Mouse (Mus musculus): Measurements from ENCODE around the gene Erv3.

Gene Erv3

DNA sequence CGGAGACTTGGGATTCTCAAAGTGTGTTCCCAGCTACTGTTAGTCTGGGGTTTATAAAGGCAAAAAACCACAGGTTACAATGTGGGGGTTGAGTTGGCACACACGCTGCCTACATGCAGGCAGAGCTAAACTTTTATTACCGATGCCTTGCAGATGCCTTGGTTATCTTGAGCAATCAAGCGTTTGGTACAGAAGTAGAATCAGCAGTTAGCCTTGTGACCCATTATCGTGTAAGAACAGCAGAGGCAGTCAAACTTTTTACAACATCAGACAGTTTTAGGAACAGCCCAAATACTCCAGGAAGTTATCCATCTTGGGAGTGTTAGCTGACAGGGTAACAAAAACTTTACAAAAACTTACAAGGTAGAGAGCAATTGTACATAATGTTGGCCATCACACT is at the start of gene Erv3:
Erv3 (minus strand) TSS at position 27 of the 400 bp plus-strand sequence.
- DNase-seq (ENCODE audit: low read depth, low spot score) = no peak

DNA sequence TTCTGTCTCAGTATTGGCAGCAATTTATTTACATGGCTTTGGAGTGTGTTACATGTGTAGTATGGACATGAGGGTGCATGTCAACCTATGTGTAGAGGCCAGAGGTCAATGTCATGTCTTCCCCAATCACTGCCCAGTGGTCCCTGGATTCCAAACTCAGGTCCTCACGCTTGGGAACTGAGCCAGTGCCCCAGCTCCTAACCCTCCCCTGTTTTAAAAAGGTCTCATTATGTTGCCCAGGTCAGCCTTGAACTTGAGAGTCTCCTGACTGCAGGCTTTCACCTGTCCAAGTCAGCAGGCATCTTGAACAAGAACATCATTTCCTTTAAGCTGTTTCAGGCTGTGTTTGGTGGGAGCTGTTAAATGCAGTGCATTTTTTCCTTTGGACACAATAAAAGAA is 49.4 kb upstream of the Erv3 start:
- DNase-seq (ENCODE audit: low read depth, low spot score) = no peak

DNA sequence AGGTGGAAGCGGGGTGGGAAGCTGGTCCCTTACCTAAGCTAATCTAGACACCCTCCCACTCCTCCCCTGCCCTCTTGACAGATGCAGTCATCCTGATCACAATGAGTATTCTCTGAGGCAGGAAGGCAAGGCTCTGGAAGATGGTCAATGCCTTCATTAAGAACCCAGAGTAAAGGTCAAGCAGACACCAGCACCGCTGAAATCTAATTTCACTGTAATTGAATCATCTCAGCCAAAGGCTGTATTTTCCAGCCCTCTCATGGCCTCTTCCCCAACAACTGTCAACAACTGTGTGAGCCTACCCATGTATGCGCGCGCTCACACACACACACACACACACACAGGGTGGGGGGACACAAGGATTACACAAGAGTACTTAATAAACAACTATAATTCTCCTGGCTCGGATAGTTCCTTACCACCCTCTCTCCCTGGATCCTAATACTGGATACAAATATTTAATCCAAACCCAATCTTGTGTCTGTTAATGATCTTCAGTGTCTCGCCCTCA is 48.9 kb upstream of the Erv3 start:
- DNase-seq (ENCODE audit: low read depth, low spot score) = no peak

DNA sequence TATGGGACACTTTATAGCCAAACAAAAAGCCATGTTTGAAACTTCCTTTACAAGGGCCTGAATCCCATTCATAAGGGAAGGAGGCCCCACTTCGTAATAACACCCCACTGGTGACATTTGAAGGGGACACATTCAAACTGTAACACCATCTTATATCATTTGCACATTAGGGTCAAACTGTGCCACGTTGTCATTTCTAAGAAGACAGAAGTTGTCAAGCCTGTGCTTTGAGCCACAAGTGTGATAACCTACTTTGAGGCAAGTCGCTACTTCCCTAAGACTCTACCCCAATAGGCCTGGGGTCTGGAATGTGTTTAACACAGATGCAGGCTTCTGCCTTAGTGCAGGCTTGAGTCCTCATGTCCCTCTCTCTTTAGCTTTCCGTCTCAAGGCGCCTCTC is 47.8 kb upstream of the Erv3 start:
- DNase-seq (ENCODE audit: low read depth, low spot score) = no peak

DNA sequence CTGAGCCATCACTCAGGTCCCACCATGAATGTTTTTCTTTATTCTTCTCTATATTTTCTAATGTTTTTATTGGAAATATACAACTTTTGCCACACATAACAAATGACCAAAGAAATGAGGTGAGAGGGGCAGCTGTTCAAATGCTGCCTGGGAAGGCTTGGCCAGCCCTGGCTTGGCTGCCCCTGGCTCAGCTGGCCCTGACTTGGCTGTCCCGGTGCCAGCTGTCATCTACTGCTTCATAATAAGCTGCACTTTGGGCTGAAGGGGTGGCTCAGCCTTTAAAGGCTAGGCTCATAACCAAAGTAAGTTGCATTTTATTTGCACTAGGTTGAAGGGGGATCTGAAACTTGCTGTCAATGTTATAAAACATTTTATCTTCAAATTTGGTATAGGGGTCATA is 47.3 kb upstream of the Erv3 start:
- no peak for DNase-seq (ENCODE audit: low read depth, low spot score)

DNA sequence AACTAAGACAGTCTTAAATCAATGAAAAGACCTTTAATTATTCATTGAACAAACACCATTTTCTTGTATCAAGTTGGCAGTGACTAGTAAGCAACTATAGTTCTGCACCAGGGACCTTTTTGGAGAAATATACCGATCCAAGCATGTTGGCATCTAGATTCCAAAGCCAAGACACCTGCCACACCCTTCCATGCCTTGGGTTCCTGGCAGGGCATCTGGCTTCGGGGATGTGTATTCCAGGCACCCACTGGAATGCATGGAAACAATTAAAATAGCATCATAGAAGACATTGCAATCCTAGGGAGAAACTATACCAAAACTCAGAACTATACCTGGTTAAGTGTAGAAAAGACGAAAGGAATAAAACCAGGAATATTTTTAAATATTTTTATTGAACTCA is 46.7 kb upstream of the Erv3 start:
- no peak for DNase-seq (ENCODE audit: low read depth, low spot score)

DNA sequence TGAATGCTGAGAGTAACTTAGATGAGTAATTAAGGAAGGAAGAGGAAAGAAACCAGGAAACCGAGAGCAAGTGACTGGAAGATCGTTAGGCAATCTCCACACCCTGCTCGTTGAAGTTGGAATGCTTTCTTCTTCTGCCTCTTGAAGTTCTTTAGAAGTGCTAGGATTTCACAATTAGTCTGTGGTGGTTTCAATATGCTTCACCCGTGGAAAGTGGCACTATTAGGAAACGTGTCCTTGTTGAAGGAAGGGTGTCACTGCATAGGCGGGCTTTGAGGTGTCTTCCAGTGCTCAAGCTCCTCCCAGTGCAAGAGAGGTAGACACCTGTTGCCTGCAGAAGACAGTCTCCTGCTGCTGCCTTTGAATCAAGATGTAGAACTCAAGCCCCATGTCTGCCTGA is 46.2 kb upstream of the Erv3 start:
- DNase-seq (ENCODE audit: low read depth, low spot score) = no peak

DNA sequence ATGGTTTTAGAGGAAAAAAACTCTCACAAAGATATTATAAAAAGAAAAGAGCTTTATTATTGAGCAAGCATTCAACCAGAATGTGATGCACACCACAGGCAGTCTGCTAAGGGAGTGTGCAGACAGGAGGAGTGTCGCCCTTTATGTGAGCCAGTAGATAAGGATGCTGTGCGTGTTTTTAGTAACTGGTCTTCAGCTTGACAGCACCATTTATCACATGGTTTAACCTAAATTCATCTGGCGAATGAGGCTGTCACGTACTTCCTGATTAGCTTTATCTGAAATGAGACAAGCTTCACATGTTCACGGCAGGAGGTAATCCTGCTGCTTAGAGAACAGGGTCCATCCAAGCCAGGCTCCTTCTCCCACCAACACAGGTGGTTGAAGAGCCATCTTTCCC is 45.5 kb upstream of the Erv3 start:
- no peak for DNase-seq (ENCODE audit: low read depth, low spot score)

DNA sequence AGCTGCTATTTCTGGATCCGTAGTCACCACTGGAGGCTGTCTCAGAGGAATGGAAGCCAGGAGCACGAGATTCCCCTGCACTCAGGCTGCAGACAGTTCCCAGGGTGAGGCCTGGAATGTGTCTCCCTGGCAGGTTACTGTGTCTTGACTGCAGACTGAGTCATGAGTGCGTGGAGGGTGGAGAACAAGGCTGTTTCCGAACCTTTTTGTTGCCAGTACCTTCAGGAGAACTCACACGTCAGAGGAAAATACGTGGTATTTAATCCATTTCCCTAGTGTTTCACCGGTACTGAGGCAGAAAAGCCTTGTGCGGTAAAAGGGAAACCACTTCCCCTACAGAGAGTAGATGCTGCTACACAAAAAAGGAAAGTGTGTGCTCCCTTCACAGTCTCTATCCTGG is 43.3 kb upstream of the Erv3 start:
- DNase-seq (ENCODE audit: low read depth, low spot score) = peak; percentile 83

DNA sequence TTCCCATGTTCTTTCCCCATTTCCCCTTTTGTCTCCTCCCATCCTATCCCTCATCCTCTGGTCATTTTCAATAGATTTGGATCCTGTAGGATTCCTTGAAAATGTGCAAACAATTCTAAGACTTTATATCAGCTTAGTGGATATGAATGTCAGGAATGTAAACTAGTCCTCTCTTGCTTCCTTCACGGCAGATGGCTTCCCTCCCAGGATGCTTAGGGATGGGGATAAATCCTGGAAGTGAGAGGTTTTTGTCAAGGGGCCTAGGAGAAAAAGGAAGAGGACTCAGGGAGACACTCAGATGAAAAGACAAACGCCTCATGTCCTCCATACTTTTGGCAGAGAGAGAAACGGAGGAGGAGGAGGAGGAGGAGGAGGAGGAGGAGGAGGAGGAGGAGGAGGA is 42.9 kb upstream of the Erv3 start:
- DNase-seq (ENCODE audit: low read depth, low spot score) = peak; percentile 32

DNA sequence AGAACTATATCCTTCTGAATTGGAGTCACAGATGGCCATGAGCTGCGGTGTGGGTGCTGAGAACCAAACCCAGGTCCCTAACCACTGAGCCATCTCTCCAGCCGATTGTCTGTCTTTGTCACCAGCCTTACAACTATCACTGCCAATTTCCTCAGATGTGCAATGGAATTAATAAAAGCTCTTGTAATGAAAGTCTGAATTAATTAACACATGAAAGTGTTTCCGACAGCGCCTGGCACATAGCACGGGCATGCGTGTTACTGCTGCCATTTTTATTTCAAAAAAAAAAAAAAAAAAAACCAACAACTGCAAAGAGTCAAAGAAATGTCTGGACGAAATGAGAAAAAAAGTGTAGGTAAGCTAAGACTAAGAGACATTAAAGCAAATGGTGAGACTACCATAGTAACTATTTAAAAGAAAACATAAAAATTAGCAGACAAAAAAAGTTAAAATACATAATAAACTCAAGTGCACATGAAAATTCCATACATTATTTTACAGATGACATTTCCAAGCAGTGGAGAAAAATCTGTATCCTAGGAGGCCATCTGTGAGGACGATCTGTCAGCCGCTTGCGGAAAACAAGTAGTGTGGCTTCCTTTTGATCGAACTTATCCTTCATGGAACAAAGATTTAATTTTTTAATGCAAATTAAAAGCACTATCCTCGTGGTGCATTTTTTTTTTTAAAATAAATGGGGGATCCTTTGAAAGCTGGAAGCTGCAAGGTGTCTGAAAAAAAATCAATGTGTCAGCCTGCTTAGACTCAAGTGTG is 38.0 kb upstream of the Erv3 start:
- DNase-seq (ENCODE audit: low read depth, low spot score) = no peak

DNA sequence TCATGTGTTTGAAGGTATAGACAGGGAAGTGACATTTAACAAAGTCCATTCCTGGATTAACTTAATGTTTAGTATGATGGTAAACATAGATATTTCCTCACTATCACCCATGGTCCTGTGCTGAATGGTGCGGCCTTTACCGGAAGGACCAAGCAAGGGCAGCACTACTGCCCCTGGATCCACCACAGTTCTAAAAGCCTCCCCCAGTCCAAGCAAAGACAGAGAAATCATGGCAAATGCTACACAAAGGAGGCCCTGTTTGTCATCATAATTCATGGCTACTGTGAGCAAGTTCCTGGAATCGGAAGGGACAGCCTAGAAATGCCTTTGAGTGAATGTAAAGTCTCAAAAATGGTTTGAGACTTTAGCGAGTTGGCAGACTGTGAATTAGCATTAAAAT is 36.5 kb upstream of the Erv3 start:
- no peak for DNase-seq (ENCODE audit: low read depth, low spot score)

DNA sequence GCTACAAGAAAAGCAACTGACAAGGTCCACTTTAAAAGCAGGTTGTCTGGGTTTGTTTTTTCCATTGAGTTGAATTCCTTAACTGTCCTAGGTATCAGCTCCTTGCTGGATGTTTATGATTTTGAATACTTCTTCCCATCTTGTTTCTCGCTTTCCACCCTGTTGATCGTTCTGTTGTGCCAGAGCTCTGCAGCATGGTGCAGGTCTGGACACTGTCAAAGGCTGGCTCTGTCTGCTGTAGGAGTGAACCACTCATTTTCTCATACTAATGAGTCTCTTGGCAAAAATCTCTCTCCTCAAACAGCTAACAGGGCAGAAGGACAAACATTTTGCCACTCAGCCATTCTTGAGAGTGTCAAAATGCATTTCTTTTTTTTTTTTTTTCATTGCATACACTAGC is 35.6 kb upstream of the Erv3 start:
- DNase-seq (ENCODE audit: low read depth, low spot score) = no peak

DNA sequence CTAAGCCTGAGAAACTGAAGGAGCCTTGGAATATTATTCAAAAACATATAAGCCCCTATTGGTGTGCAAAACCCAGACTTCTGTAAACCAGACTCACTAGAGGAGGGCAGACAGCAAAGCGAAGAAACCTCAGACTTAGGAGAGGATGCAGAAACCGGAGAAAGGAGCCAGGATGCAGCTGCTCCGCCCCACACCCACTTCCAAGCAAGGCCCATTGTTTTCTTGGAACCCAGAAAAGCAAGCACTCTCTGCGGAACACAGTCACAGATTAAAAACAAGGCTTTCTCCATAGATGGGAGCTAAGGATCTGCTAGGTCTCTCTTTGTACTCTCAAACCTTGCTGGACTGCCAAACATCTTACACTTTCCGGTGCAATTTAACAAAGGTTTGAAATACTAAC is 33.0 kb upstream of the Erv3 start:
- DNase-seq (ENCODE audit: low read depth, low spot score) = peak; percentile 74

DNA sequence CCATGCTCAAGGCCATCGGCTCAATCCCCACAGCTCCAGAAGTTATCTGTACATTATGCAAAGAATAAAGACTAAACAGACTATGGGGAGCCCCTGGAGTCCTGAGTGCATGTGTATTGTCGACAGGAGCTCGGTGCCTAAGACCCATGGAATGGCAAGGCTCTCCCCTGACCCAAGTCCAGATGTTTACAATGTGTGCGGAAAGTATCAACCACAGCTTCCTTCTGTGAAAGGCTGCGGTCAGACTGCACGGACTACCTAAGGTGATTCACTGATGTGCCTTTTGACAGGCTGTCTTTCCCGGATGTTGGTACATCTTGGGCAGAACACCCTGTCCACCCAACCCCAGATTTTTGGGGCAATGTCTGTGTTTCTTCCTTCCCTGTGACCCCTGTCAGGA is 28.7 kb upstream of the Erv3 start:
- no peak for DNase-seq (ENCODE audit: low read depth, low spot score)

DNA sequence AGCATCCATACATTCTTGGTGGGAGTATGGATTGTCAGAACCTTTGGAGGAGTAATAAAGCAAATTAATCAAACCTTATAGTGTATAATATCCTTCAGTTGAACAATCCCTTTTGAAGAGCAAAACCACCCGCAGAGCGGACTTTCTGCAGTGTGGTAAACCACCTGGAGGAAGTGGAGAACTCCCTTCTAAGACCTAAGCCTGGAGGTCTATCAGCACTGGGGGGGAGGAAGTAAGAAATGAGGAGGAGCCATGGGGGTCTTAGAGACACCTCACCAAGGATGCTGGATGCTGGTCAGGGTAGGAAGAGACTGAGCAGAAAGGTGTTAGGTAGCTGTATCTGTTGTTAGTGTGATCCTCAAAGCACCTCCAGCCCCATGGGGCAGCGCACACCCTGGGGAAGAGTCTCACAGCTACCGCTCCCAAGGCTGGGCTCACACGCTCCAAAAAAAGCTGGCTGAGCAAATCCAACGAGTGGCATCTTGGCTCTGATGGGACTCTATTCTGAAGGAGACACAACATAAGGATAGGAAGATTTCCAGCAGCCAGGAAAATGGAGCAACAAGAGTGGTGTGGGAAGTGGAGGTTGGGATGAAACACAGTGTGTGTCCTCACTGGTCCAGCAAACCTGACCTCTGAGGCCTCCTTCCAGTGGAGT is 27.1 kb upstream of the Erv3 start:
- DNase-seq (ENCODE audit: low read depth, low spot score) = peak; percentile 52

DNA sequence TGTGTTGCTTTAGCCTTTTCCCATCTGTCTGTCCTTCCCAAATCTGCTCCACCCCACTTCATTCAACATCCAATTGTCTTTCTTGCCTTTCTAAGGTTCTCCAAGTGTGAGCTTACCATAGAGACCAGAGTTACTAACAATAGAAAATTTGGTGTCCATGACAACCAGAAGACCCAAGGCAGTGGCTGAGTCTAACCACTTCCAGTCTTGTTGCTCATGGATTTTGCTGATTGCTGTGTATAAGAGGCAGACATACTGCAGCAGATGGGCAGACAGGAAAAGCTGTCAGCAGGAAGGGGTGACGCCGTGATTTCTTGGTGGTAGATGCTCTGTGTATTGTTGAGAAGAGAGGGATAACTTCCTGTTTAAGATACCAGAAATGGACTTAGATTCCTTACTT is 23.6 kb upstream of the Erv3 start:
- DNase-seq (ENCODE audit: low read depth, low spot score) = peak; percentile 85

DNA sequence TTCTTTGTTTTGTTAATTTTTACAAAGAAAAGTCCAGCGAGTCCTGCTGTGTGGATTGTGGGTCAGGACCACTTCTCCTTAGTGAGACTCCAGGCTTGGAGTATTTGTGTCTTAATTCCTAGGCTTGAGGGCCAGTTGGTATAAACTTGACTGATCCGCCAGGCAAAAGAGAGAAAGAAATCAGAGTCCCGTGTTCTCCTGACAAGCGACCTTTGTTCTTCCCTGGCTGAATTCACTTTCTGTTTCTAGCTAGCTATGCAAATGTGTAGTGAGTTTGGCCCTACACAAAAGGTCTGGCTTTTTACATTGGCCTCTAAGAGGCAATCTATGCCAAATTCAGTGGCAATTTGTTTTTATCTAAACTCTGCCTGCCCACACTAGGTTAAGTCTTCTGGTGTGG is 22.2 kb upstream of the Erv3 start:
- peak; percentile 75 for DNase-seq (ENCODE audit: low read depth, low spot score)

DNA sequence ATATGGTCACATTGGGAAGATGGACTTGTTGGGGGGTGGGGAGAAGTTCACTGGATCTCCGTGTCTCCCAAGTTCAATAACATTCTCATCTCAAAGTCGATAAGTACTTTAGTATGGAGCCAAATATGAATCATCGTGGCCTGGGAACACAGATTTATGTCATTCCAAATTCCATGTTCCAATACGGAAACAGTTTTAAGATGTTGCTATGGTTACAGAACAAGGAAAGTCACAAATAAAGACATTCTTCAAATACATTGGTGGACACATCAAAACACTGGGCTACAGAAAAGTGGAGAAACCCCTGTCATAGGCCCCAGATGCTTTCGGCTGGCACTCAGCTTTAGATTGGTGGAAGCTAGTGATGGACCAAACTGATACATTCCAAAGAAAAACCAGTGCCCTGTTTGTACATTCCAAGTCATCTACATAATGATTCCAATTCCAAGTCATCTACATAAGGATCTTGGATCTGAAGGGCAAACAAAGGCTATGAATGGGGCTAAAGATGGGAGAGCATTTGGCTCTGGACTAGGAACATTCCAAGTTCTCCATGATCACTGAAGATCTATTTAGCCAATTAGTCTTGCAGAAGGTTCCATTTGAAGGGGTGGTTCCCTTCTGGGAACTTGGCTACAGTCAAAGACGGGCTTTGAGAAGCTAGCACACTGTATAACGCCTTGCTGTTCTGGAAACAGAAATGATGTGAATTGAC is 17.2 kb upstream of the Erv3 start:
- peak; percentile 32 for DNase-seq (ENCODE audit: low read depth, low spot score)

DNA sequence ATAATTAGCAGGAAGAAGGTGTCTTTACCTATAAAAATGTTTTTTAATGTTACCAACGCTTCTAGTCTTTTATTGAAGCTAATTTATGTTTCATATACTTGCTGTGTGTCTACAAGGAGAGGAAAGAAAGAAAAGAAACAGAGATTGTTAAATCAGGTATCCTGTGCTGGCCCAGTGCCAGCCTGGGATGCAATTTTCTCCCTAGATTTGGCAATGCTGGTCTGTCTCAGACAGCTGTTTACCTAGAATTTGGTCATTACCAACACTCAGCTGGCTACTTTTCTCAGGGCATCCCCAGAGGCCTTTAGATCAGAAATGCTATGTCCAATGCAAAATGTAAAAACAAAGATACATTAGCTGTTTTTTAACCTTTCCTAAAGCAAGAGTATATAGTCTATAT is 13.8 kb upstream of the Erv3 start:
- DNase-seq (ENCODE audit: low read depth, low spot score) = no peak

DNA sequence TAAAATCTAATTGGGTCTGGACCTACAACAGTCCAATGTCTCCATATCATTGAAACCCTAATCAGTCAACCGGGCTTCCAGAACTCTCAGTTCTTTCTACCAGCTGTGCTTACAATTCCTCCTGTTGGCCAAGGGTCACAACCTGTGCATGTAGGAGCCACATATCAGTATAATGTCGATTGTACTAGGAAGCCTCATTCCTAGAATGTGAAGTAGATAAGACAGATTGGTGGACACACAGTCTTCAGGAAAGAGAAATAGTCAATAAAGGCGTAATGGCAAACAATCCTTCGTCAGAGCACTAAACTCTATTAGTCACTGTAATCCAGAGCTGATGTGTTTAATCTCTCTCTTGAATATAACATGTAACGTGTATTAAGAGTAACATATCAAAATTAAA is 9.4 kb upstream of the Erv3 start:
- no peak for DNase-seq (ENCODE audit: low read depth, low spot score)

DNA sequence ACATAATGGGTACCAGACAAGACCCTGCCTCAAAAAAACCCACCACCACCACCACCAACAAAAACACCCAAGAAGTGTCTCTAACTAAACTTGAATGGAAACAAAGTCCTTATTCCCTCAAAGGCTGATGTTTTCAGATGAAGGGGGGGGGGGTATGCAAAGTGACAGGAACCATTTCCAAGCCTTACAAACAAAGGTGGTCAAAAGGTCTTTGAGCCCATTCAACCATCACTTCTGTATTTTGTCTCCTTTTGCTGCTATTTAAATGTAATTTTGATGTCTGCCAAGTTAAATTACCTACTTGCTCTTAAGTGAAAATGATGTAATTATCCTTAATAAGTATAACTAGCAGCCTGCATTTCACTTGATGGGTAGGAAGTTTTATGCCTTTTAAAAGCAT is 7.1 kb upstream of the Erv3 start:
- DNase-seq (ENCODE audit: low read depth, low spot score) = no peak

Data from brain, adult 2 months (tissue).